Comparison of ENCODE assay signal across 17 mouse cellular contexts in genomic region chr15:4804256-4804655, GRCm38 (mm10).
"Had no signal": no experiment of that assay in that cellular context is flagged by ENCODE, and none has a peak within 500 bp of the region (broad histone marks: within the 10 kb centered on the region; RNA-seq: fewer than 3 reads in every experiment).

No protein-coding gene starts in this region.

- H3K4me1 ChIP-seq: limb, embryonic 10.5 days; limb, embryonic 13.5 days; liver, embryonic 12.5 days; liver, embryonic 15.5 days; lung, embryonic 15.5 days; midbrain, embryonic 12.5 days; midbrain, embryonic 15.5 days; neural tube, embryonic 12.5 days; neural tube, embryonic 15.5 days had no signal

- DNase-seq: kidney, postnatal 14 days; layer of hippocampus, adult 9-11 months; liver; thymus, adult 18-20 months; thymus, postnatal 36 days had no signal

- H3K4me2 ChIP-seq: limb, embryonic 13.5 days; liver, embryonic 12.5 days; liver, embryonic 15.5 days; lung, embryonic 15.5 days; midbrain, embryonic 12.5 days; midbrain, embryonic 15.5 days; neural tube, embryonic 12.5 days; neural tube, embryonic 15.5 days had no signal

- H3K27me3 ChIP-seq: limb, embryonic 13.5 days; liver, embryonic 12.5 days; liver, embryonic 15.5 days; lung, embryonic 15.5 days; midbrain, embryonic 12.5 days; midbrain, embryonic 15.5 days; neural tube, embryonic 12.5 days; neural tube, embryonic 15.5 days had no signal

- H3K36me3 ChIP-seq: limb, embryonic 10.5 days; limb, embryonic 13.5 days; liver, embryonic 12.5 days; liver, embryonic 15.5 days; lung, embryonic 15.5 days; midbrain, embryonic 12.5 days; midbrain, embryonic 15.5 days; neural tube, embryonic 12.5 days; neural tube, embryonic 15.5 days had no signal

- H3K9ac ChIP-seq: limb, embryonic 13.5 days; liver, embryonic 12.5 days; liver, embryonic 15.5 days; lung, embryonic 15.5 days; midbrain, embryonic 12.5 days; midbrain, embryonic 15.5 days; neural tube, embryonic 12.5 days; neural tube, embryonic 15.5 days had no signal

- ATAC-seq: intestine, postnatal 0 days; liver, embryonic 12.5 days; midbrain, embryonic 15.5 days had no signal

- H3K27ac ChIP-seq: layer of hippocampus, adult 2 months; limb, embryonic 10.5 days; limb, embryonic 13.5 days; liver, embryonic 12.5 days; liver, embryonic 15.5 days; lung, embryonic 15.5 days; macrophage; midbrain, embryonic 12.5 days; midbrain, embryonic 15.5 days; neural tube, embryonic 12.5 days; neural tube, embryonic 15.5 days had no signal

- H3K9me3 ChIP-seq: limb, embryonic 10.5 days; limb, embryonic 13.5 days; liver, embryonic 12.5 days; liver, embryonic 15.5 days; lung, embryonic 15.5 days; midbrain, embryonic 12.5 days; midbrain, embryonic 15.5 days; neural tube, embryonic 12.5 days; neural tube, embryonic 15.5 days had no signal

- H3K4me3 ChIP-seq: layer of hippocampus, adult 2 months; limb, embryonic 10.5 days; limb, embryonic 13.5 days; liver, embryonic 12.5 days; liver, embryonic 15.5 days; lung, embryonic 15.5 days; midbrain, embryonic 12.5 days; midbrain, embryonic 15.5 days; neural tube, embryonic 12.5 days; neural tube, embryonic 15.5 days had no signal
